Mouse (Mus musculus) kidney, adult 2 months (tissue): Measurements from ENCODE around the gene Tmem63a.

Experiments
- CTCF ChIP-seq: fragments of 200-500 bp; conservative IDR thresholded peaks from 2 replicates; pipeline ENCODE4 v1.5.1; 2011; ENCODE audit warnings: low read depth, mild to moderate bottlenecking, control low read depth, low read length, moderate library complexity, mixed read lengths; ENCODE audit not compliant: insufficient read depth, insufficient read length
- POLR2A ChIP-seq: fragments of 200-500 bp; IDR thresholded peaks from one replicate; pipeline ENCODE4 v1.6.1; 2011; ENCODE audit warnings: low read depth, low read length, control low read depth

- TF ChIP-seq POLR2A (no peak), CTCF (no peak)
These were observed 8.5 kb upstream of the Tmem63a start for GRCm38 (mm10) chr1:180933659-180934058.
